Mouse (Mus musculus) ES-Bruce4 (cell line): ENCODE results near the gene Primpol. TPM values are rescaled to one million over a fixed set of nuclear protein-coding genes. Genes with fewer than 3 reads are reported as not detected.

Experiments
- H3K27ac ChIP-seq: 2 replicates; pipeline ENCODE4 v1.5.1; 2012; ENCODE audit warnings: low read length, inconsistent platforms; ENCODE audit not compliant: insufficient read depth
- H3K27me3 ChIP-seq: 2 replicates; pipeline ENCODE4 v1.6.1; 2012; ENCODE audit warnings: mild to moderate bottlenecking, low read length, inconsistent platforms; ENCODE audit not compliant: control insufficient read depth, poor library complexity, insufficient read depth, severe bottlenecking
- H3K36me3 ChIP-seq: 2 replicates; pipeline ENCODE4 v1.6.1; 2012; ENCODE audit warnings: inconsistent platforms, mild to moderate bottlenecking, low read length, moderate library complexity; ENCODE audit not compliant: control insufficient read depth, poor library complexity, insufficient read depth, severe bottlenecking
- H3K4me1 ChIP-seq: one replicate; pipeline ENCODE4 v1.8.1; 2011; ENCODE audit warnings: low read length; ENCODE audit not compliant: control insufficient read depth, insufficient read depth
- H3K4me3 ChIP-seq: 2 replicates; pipeline ENCODE4 v1.5.1; 2011; ENCODE audit warnings: low read depth, mild to moderate bottlenecking, low read length
- H3K9ac ChIP-seq: 2 replicates; pipeline ENCODE4 v1.6.1; 2012; ENCODE audit warnings: low read depth, mild to moderate bottlenecking, inconsistent platforms; ENCODE audit not compliant: poor library complexity, severe bottlenecking
- H3K9me3 ChIP-seq: replicated peaks from 2 replicates; pipeline ENCODE4 v1.6.1; 2012; ENCODE audit warnings: mild to moderate bottlenecking, low read length, inconsistent platforms; ENCODE audit not compliant: control insufficient read depth, poor library complexity, insufficient read depth, severe bottlenecking
- CTCF ChIP-seq: IDR thresholded peaks from one replicate; pipeline ENCODE4 v1.8.1; 2011; ENCODE audit warnings: low read depth, low read length
- EP300 ChIP-seq: IDR thresholded peaks from 2 replicates; pipeline ENCODE4 v1.6.1; 2011; ENCODE audit warnings: low read depth, low read length; ENCODE audit not compliant: insufficient read depth
- POLR2A ChIP-seq: IDR thresholded peaks from one replicate; pipeline ENCODE4 v1.8.1; 2011; ENCODE audit warnings: low read length; ENCODE audit not compliant: insufficient read depth
- polyA plus RNA-seq: library from polyadenylated mRNA; stranded (reverse); fragments of >200 nt; gene quantifications from 2 replicates; pipeline ENCODE4 v1.2.4, GENCODE M21; 2011; ENCODE audit warnings: low read depth; ENCODE audit not compliant: missing spikeins, insufficient read depth, insufficient read length

Primpol gene
- polyA plus RNA-seq, 1 experiment: 64.2 TPM

DNA sequence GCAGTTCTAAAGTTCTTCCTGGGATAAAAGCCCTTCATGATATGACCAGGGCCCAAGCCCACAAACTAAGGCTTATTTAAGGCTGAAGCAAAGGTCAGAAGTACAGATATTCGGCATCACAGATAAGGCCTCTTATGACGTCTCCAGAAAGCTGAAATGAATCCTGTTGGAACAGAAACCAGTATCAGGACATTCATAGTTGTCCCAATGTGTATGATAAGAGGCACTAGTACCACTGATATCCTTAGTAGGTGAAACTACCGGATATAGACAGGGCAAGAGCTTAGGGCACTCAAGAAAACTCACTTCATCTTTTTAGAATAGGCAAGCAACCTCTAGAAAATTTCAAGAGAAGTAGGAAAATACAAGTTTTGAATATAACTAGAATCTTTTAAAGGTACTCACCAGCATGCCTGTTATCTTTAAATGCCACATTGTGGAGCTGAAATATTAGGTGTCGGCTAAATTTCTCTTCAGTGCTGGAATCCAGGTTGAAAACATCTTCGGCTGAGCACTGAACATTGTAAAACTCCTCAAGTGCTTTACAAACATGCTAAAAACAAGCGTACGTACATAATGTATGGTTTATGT lies 17.6 kb downstream of the Primpol start:
- Histone ChIP-seq H3K9me3 (no peaks in the 10 kb centered on the region), H3K27me3 (no peaks in the 10 kb centered on the region), H3K4me3 (no peak overlapping the region), H3K4me1 (no peaks in the 10 kb centered on the region), H3K36me3 (no peaks in the 10 kb centered on the region; the same call in none of the 2 replicates), H3K27ac (no peak overlapping the region), H3K9ac (no peak overlapping the region)
- no peak for TF ChIP-seq EP300

DNA sequence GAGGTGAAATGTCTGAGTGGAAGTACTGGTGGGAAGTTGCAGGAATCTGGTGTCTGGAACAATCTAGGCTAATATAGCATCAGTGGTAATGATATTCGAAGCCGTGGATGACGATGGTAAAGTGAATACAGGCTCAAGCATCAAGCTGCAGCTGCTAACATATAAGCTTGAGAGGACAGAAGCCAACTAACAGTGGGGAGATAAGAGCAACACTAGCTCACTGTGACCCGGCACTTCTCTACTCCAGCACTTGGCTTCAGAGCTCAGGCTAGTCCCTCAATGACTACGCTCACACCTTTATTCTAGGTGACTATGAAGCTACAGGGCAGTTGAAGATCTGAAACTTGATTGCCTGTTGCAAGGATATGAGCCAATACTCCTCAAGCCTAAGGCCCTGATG lies 18.3 kb downstream of the Primpol start:
- Histone ChIP-seq H3K36me3 (no peaks in the 10 kb centered on the region; the same call in none of the 2 replicates), H3K4me1 (no peaks in the 10 kb centered on the region), H3K9me3 (no peaks in the 10 kb centered on the region), H3K9ac (no peak overlapping the region), H3K27ac (no peak overlapping the region), H3K4me3 (no peak overlapping the region), H3K27me3 (no peaks in the 10 kb centered on the region)
- TF ChIP-seq CTCF (no peak), POLR2A (no peak), EP300 (no peak)

DNA sequence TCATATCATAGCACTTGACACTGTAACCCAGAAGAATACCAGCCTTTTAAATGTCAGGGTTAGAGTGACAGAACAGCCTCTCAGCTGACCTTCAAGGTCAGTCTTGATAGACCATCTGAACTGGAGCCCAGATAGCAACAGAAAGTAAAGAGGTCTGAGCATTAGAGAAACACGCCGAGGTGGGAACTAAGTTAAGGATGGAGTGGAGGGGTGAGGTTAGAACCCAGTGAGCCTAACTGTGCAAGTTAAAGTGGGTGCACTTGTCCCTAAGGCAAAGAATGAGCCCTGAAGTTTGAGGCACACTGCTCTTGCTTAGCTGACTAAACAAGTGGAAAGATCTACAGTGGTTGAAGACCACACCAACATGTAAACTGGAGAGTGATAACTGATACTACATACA lies 18.9 kb downstream of the Primpol start:
- Histone ChIP-seq H3K36me3 (peaks cover 1% of the 10 kb centered on the region), H3K9ac (no peak overlapping the region), H3K27ac (no peak overlapping the region), H3K4me3 (no peak overlapping the region), H3K4me1 (no peaks in the 10 kb centered on the region), H3K9me3 (no peaks in the 10 kb centered on the region), H3K27me3 (no peaks in the 10 kb centered on the region)
- no peak for TF ChIP-seq POLR2A

DNA sequence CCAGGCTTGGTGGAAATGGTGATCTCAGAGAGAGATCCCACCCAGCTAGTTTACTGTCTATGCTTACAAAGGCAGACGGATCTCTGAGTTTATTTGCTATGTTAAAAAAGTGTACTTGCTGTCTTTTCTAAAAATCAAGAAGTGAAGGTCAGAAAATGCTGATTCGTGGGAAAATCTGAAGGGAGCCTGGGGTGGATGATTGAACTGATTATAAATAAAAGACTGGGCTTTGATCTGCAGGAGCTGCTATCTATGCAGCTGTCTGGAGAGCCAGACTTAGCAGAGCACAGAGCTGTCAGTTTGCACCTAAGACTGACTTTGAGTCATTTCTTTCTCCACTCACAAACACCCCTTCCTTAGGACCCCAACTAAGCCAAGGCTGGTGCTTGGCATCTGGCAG lies 19.6 kb downstream of the Primpol start:
- Histone ChIP-seq H3K4me1 (no peaks in the 10 kb centered on the region), H3K36me3 (peaks cover 3% of the 10 kb centered on the region), H3K9ac (no peak overlapping the region), H3K27ac (no peak overlapping the region), H3K27me3 (no peaks in the 10 kb centered on the region), H3K4me3 (no peak overlapping the region), H3K9me3 (no peaks in the 10 kb centered on the region)
- TF ChIP-seq EP300 (no peak), CTCF (no peak), POLR2A (no peak)

DNA sequence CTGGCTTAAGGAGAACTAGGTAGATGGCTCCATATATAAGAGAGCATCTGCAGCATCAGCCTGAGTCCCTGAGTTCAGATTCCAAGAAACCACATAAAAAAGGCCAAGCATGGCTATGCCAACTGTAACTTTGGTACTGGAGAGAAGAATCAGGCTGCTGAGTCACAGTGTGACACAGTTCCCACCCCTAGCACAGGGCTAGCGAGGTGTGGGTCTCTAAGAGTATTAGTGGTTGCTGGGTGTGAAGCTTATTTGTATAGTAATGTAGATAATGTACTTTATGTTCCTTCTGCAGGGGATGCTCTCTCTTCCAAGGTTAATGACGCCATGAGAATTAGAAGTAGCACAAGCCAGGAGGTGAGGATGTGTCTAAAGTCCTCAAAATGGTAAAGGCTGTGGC lies 20.5 kb downstream of the Primpol start:
- no peaks in the 10 kb centered on the region for H3K4me1 ChIP-seq
- no peaks in the 10 kb centered on the region for H3K9me3 ChIP-seq
- no peak overlapping the region for H3K9ac ChIP-seq
- no peak for TF ChIP-seq EP300
- no peak for TF ChIP-seq CTCF
- TF ChIP-seq POLR2A: no peak
- H3K27ac ChIP-seq: no peak overlapping the region
- H3K4me3 ChIP-seq: no peak overlapping the region
- H3K27me3 ChIP-seq: no peaks in the 10 kb centered on the region
- H3K36me3 ChIP-seq: peaks cover 3% of the 10 kb centered on the region

DNA sequence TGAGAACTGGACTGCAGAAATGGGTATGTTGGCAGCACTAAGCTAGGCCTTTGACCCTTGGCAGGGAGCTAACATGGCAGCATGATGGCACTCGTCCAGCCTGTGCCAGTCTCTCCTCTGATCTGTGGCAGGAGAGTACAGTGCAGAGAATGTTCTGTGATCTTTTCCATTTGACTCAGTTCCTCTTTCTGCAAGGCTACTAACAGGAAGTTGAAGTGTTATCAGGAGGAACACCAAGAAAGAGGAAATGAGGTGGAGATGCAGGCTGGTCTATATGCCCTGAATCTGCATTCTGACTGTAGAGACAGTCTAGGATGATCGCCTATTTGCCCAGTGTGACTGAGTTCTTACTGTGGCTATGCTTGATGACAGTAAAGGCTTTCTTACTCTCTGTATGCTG lies 21.4 kb downstream of the Primpol start:
- Histone ChIP-seq H3K9ac (no peak overlapping the region), H3K27ac (no peak overlapping the region), H3K4me3 (no peak overlapping the region), H3K9me3 (no peaks in the 10 kb centered on the region), H3K4me1 (no peaks in the 10 kb centered on the region), H3K36me3 (peaks cover 3% of the 10 kb centered on the region), H3K27me3 (no peaks in the 10 kb centered on the region)
- no peak for TF ChIP-seq CTCF
- no peak for TF ChIP-seq EP300
- TF ChIP-seq POLR2A: no peak

DNA sequence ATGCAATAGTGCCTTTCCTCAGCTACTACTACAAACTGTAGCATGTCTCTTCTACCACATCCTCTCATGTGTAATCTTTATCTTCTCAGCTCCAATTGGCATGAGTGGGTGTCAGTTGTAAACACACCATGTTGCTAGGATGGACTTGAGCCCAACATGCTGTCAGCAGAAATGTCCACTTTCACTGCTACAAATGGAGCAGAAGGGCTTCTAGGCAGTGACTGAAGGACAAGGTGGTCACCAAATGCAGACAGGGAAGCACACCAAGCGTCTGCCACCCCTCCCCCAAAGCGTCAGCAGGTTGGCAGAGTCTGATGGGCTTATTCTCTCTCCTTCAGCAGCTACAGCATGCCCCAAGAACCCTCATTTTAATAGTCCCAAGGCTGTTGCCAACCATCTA lies 23.2 kb downstream of the Primpol start:
- TF ChIP-seq EP300 (no peak), POLR2A (no peak), CTCF (no peak)
- Histone ChIP-seq H3K4me3 (no peak overlapping the region), H3K9ac (no peak overlapping the region), H3K4me1 (no peaks in the 10 kb centered on the region), H3K27me3 (no peaks in the 10 kb centered on the region), H3K36me3 (peaks cover 5% of the 10 kb centered on the region), H3K27ac (no peak overlapping the region), H3K9me3 (no peaks in the 10 kb centered on the region)
